Mouse (Mus musculus) thymus, postnatal 4 days (tissue): ENCODE results near the gene Lamb2.

Experiments used
- DNase-seq: peaks from one replicate; pipeline ENCODE4 v3.0.0; 2021

The Lamb2 gene

DNA sequence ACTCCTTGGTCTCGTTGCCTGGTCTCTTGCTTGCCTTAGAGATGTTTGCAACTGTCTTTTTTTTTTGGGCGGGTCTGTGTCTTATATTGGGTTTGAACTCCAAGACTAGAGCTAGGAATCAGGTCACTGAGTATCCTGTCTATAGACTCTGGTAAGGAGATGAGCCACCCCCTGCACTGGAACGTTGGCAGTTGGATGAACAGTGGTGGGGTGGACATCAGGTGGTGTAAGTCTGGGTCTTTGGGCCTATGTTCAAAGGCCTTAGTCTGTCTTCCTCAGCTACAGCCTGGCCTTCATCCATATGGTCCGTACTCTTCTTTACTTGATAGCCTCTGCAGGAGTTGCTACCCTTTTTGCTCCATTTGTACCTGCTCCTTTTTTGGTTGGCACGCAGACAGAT lies 17.9 kb upstream of the Lamb2 start:
- DNase-seq: no peak

DNA sequence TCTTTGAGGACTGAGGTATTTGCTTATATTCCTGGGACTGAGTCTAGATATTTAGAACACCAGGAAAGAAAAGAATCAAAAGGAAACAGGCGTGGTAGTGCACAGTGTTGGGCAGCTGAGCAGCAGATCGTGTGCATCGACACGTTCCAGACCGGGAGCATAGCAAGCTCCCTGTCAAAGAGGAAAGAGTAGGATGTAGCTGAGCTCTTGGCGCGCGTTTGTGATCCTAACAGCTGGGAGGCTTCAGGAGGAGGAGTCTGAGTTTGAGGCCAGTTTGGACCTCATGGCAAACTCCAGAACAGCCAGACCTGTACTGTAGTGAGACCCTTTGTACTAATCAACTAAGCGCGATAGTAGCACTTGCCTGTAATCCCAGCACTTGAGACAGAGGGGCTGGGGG lies 17.3 kb upstream of the Lamb2 start:
- DNase-seq: no peak

GRCm38 (mm10) chr9:108463713-108464112 lies 15.8 kb upstream of the Lamb2 start:
- no peak for DNase-seq

DNA sequence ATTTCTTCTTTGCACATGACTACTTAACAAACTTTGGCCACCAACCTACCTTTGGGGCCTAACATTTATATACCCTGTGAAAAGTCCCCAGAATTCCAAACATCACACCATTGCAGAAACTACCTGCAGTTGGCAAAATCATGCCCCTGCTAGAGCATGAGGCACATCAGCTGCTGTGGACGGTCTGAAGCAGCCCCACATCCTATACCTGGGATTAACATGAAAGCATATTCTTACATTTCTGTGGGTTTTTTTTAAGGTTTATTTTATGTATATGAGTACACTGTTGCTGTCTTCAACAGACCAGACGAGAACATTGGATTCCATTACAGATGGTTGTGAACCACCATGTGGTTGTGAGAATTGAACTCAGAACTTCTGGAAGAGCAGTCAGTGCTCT lies 13.3 kb upstream of the Lamb2 start:
- DNase-seq: no peak

DNA sequence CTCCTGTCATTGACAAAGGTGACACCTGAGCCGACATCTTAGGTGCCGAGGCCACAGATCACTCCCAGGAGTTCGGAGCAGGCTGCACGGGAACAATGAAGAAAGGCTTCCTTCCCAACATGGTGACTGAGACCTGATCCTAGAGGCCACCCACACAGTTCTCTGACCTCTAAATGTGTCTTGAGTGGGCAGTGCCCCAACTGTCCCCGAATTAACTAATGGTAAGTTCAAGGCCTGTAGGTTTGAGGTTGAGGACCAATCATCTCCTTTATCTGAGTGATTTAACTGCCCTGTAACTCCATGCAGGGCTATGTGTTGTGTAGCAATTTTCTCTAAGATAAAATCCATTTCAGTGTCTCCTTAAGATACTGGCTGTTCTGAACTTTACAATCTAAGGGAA lies 10.1 kb upstream of the Lamb2 start:
- no peak for DNase-seq

GRCm38 (mm10) chr9:108469845-108470244 lies 9.7 kb upstream of the Lamb2 start:
- DNase-seq: no peak

- no peak for DNase-seq
Observed at GRCm38 (mm10) chr9:108474528-108474927, 5.0 kb upstream of the Lamb2 start.

DNA sequence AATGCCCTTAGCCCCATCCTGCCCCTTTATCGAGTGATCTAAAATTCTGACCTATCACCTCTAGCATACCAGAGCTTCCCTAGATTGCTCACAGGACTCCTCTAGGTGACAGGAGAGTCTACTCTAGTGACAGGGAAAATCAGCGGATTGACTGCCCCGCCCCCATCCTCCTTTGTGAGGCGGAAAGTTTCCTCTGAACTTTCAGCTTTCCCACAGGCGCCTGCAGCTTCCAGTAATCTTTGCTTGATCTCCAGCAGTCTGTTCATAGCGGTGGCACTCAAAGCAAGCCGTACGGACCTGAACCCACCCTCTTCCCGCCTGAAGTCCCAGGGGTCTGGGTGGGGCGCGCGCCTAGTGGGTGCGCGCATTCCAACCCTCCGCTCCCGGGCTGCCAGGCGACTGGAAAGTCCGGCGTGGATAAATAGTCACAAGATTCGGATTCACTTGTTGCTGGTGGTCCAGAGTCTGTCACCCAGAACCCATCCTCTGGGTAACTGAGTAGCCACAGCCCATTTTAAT lies 839 bp upstream of the Lamb2 start:
- DNase-seq: peak; percentile 65

- DNase-seq: no peak
Observed at GRCm38 (mm10) chr9:108479241-108479640, 295 bp upstream of the Lamb2 start.

DNA sequence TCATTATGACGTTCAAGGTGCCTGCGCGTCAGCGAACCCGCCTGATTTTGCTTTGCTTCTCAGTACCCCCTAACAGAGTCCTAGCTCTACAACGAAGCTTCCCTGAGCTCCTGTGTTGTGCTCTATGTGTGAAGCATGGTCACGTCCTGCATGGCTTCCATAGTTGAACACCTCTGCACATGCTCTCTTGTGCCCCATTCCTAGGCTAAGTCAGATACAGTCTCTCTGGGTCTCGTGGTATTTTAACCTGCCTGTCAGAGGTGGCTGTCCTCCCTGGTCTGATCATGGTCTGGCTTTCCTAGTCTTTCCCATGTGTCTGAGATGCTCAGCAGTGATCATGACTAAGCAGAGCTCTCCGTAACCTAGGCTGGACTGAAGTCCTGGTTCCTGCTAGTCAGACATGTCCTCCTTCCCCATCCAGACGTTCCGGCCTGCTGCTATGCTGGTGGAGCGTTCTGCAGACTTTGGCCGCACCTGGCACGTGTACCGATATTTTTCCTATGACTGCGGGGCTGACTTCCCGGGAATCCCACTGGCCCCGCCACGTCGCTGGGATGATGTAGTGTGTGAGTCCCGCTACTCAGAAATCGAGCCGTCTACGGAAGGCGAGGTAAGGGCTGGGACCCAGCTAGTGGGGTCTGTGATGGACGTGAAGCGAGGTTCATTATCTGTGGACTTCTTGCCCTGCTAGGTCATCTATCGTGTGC lies 1.4 kb downstream of the Lamb2 start:
- DNase-seq: no peak

- DNase-seq: no peak
Observed at GRCm38 (mm10) chr9:108481520-108482210, 2.1 kb downstream of the Lamb2 start.

DNA sequence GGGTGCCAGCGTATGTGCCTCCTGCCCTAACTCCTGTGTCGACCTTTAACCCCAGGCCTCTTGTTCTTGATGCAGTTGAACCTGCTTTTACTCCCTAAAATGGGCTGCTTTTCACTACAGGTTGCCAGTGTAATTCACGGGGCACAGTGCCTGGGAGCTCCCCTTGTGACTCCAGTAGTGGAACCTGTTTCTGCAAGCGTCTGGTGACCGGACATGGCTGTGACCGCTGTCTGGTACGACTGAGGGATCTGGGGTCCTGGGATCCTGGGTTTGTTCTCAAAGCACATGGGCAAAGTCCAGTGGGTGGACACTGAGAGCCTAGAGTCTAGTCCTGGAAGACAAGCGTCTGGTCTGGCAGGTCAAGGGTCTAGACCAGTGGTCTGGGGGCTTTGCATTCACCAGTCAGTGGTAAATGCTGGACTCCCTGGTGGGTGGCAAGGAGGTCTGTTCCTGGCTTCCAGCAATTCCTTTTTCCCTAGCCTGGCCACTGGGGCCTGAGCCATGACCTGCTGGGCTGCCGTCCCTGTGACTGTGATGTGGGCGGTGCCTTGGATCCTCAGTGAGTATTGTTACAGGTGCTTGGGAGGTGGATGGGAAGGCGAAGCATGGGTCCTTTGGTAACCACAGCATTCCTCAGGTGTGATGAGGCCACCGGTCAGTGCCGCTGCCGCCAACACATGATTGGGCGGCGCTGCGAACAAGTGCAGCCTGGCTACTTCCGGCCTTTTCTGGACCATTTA lies 3.7 kb downstream of the Lamb2 start:
- no peak for DNase-seq

DNA sequence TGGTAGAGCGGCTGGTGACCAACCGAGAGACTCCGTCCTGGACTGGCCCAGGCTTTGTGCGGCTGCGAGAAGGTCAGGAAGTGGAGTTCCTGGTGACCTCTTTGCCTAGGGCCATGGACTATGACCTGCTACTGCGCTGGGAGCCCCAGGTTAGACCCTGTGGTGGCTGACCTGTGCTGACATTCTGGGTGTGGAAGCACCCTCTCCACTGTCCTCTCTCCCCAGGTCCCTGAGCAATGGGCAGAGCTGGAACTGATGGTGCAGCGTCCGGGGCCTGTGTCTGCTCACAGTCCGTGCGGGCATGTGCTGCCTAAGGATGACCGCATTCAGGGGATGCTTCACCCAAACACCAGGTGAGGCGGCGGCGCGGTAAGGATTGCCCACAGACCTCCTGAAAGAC lies 4.5 kb downstream of the Lamb2 start:
- no peak for DNase-seq

- DNase-seq: no peak
Observed at GRCm38 (mm10) chr9:108485301-108485875, 5.9 kb downstream of the Lamb2 start.

- no peak for DNase-seq
Observed at GRCm38 (mm10) chr9:108486973-108487530, 7.5 kb downstream of the Lamb2 start.

DNA sequence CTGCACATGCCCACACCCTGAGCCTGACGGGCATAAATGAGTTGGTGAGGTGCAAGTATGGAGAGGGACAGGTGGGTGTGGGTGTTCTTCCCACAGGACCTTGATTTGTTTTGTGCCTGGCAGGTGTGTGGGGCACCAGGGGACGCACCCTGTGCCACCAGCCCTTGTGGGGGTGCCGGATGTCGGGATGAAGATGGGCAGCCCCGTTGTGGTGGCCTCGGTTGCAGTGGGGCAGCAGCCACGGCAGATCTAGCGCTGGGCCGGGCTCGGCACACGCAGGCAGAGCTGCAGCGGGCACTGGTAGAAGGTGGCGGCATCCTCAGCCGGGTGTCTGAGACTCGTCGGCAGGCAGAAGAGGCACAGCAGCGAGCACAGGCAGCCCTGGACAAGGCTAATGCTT lies 8.9 kb downstream of the Lamb2 start:
- DNase-seq: no peak

DNA sequence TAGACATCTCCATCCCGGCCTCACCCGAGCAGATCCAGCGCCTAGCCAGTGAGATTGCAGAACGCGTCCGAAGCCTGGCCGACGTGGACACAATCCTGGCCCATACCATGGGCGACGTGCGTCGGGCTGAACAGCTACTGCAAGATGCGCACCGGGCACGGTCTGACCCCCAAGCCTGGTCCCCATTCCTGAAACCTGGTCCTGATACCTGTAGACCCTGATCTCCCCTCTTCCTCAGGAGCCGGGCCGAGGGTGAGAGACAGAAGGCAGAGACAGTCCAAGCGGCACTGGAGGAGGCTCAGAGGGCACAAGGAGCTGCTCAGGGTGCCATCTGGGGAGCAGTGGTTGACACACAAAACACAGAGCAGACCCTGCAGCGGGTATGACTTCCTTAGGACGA lies 9.7 kb downstream of the Lamb2 start:
- peak; percentile 32 for DNase-seq

GRCm38 (mm10) chr9:108489702-108490558 lies 10.4 kb downstream of the Lamb2 start:
- peak; percentile 31 for DNase-seq

GRCm38 (mm10) chr9:108490559-108491285 lies 11.2 kb downstream of the Lamb2 start, which contains the start of gene Usp19:
Gene Usp19, plus strand, starts transcription at chr9:108490602.
- DNase-seq: peak; percentile 94

- no peak for DNase-seq
Observed at GRCm38 (mm10) chr9:108491286-108491580, 11.7 kb downstream of the Lamb2 start.

- DNase-seq: no peak
Observed at GRCm38 (mm10) chr9:108492043-108492750, 12.7 kb downstream of the Lamb2 start.
